Mouse (Mus musculus) midbrain, embryonic 11.5 days (tissue): ENCODE measurements around the gene Tbca. TPM values are rescaled to one million over a fixed set of nuclear protein-coding genes. Genes with fewer than 3 reads are reported as not detected.

Experiments used
- ATAC-seq: fragments of 200-750 bp; cut with Nextera tagmentation; 2 replicates; pipeline ENCODE4 v1.8.0; 2017; ENCODE audit warnings: moderate TSS enrichment, moderate library complexity; ENCODE audit not compliant: low FRiP score
- DNase-seq: peaks from one replicate; pipeline ENCODE4 v3.0.0; 2015; ENCODE audit warnings: low spot score; ENCODE audit errors: missing footprints
- H3K27ac ChIP-seq: fragments of 300-500 bp; sonication (generic); 2 replicates; pipeline ENCODE4 v1.5.1; 2014; ENCODE audit warnings: low read depth, low read length
- H3K27me3 ChIP-seq: fragments of 300-500 bp; sonication (generic); 2 replicates; pipeline ENCODE4 v1.6.1; 2014; ENCODE audit warnings: mild to moderate bottlenecking, low read length, moderate library complexity, mixed read lengths; ENCODE audit not compliant: control insufficient read depth, insufficient read depth
- H3K36me3 ChIP-seq: fragments of 300-500 bp; sonication (generic); 2 replicates; pipeline ENCODE4 v1.6.1; 2014; ENCODE audit warnings: mild to moderate bottlenecking, low read length, moderate library complexity, mixed read lengths; ENCODE audit not compliant: control insufficient read depth, insufficient read depth
- H3K4me1 ChIP-seq: fragments of 300-500 bp; sonication (generic); 2 replicates; pipeline ENCODE4 v1.6.1; 2014; ENCODE audit warnings: low read length; ENCODE audit not compliant: control insufficient read depth, insufficient read depth
- H3K4me2 ChIP-seq: fragments of 300-500 bp; sonication (generic); 2 replicates; pipeline ENCODE4 v1.6.1; 2014; ENCODE audit warnings: mild to moderate bottlenecking, moderate library complexity
- H3K4me3 ChIP-seq: fragments of 300-500 bp; sonication (generic); 2 replicates; pipeline ENCODE4 v1.5.1; 2014; ENCODE audit warnings: low read depth, low read length
- H3K9ac ChIP-seq: fragments of 300-500 bp; sonication (generic); 2 replicates; pipeline ENCODE4 v1.6.1; 2014; ENCODE audit warnings: low read length
- H3K9me3 ChIP-seq: fragments of 300-500 bp; sonication (generic); 2 replicates; pipeline ENCODE4 v1.6.1; 2016; ENCODE audit warnings: low read length; ENCODE audit not compliant: control insufficient read depth
- whole genome bisulfite sequencing: fragments of 180-500 bp; shearing (Covaris S2); extraction: QIAGEN DNeasy Blood & Tissue Kit; methylation state at CpG from one replicate; pipeline ENCODE4 v1.1.7; 2014; 5-methylcytosine and 5-hydroxymethylcytosine counted together
- polyA plus RNA-seq: library from polyadenylated mRNA; unstranded; fragments of >200 nt; fragmentation: Nextera tagmentation; extraction: Ambion mirVana; gene quantifications from 2 replicates; pipeline ENCODE4 v1.2.1, GENCODE M21; 2014

The Tbca gene
- polyA plus RNA-seq, 1 experiment from 2014 or later: 249 TPM

- Histone ChIP-seq H3K4me2 (peak overlapping the region; percentile 22; the same call in 1 of the 2 replicates), H3K9me3 (no peaks in the 10 kb centered on the region), H3K27me3 (peaks cover 94% of the 10 kb centered on the region), H3K4me3 (no peak overlapping the region), H3K27ac (no peak overlapping the region), H3K36me3 (no peaks in the 10 kb centered on the region), H3K9ac (no peak overlapping the region), H3K4me1 (peaks cover 4% of the 10 kb centered on the region)
- peak; percentile 96 for DNase-seq
- ATAC-seq: peak; percentile 33; the same call in 1 of the 2 replicates
- under 1% methylated on average over 54 of the region's 54 CpGs for WGBS
Observed at GRCm38 (mm10) chr13:94873111-94874038, 84.7 kb downstream of the Tbca start.

GRCm38 (mm10) chr13:94874039-94874425 is 85.3 kb downstream of the Tbca start:
- no peak overlapping the region for H3K27ac ChIP-seq
- peaks cover 89% of the 10 kb centered on the region for H3K27me3 ChIP-seq
- DNase-seq (no peak), ATAC-seq (no peak)
- no peak overlapping the region for H3K4me3 ChIP-seq
- no peaks in the 10 kb centered on the region for H3K36me3 ChIP-seq
- H3K4me1 ChIP-seq: no peaks in the 10 kb centered on the region; the same call in 1 of the 2 replicates
- WGBS: 1% methylated on average over 8 of the region's 8 CpGs
- no peak overlapping the region for H3K9ac ChIP-seq
- H3K4me2 ChIP-seq: no peak overlapping the region
- H3K9me3 ChIP-seq: no peaks in the 10 kb centered on the region

GRCm38 (mm10) chr13:94874656-94875395 is 86.1 kb downstream of the Tbca start:
- WGBS: 1% methylated on average over 23 of the region's 23 CpGs
- H3K4me3 ChIP-seq: no peak overlapping the region
- no peak overlapping the region for H3K9ac ChIP-seq
- ATAC-seq (peak; percentile 51), DNase-seq (peak; percentile 93)
- H3K9me3 ChIP-seq: no peaks in the 10 kb centered on the region
- no peaks in the 10 kb centered on the region for H3K36me3 ChIP-seq
- no peaks in the 10 kb centered on the region; the same call in 1 of the 2 replicates for H3K4me1 ChIP-seq
- peaks cover 84% of the 10 kb centered on the region for H3K27me3 ChIP-seq
- no peak overlapping the region for H3K4me2 ChIP-seq
- H3K27ac ChIP-seq: no peak overlapping the region

- H3K27ac ChIP-seq: no peak within 1 kb of the TSS
- H3K4me1 ChIP-seq: no peaks in the 10 kb centered on the region; the same call in 1 of the 2 replicates
- H3K27me3 ChIP-seq: peaks cover 85% of the 10 kb centered on the region
- no peak within 1 kb of the TSS for H3K9ac ChIP-seq
- no peak within 1 kb of the TSS for H3K4me2 ChIP-seq
- no peaks in the 10 kb centered on the region for H3K36me3 ChIP-seq
- ATAC-seq: peak; percentile 86
- DNase-seq: peak; percentile 92
- WGBS: under 1% methylated on average over 29 of the region's 30 CpGs
- H3K9me3 ChIP-seq: no peaks in the 10 kb centered on the region
- H3K4me3 ChIP-seq: no peak within 1 kb of the TSS
Observed at GRCm38 (mm10) chr13:94875396-94875880, 86.7 kb downstream of the Tbca start, which contains the start of gene Otp. TSS of gene Otp (plus strand) at chr13:94875602.

- Histone ChIP-seq H3K27ac (no peak overlapping the region), H3K27me3 (peaks cover 85% of the 10 kb centered on the region), H3K4me2 (no peak overlapping the region), H3K9me3 (no peaks in the 10 kb centered on the region), H3K4me3 (peak overlapping the region; percentile 1; the same call in 1 of the 2 replicates), H3K4me1 (no peaks in the 10 kb centered on the region; the same call in 1 of the 2 replicates), H3K36me3 (no peaks in the 10 kb centered on the region), H3K9ac (no peak overlapping the region)
- peak; percentile 97 for DNase-seq
- under 1% methylated on average over 30 of the region's 30 CpGs for WGBS
- ATAC-seq: no peak
Observed at GRCm38 (mm10) chr13:94876286-94877210, 87.8 kb downstream of the Tbca start.

GRCm38 (mm10) chr13:94877211-94877590 is 88.5 kb downstream of the Tbca start:
- Histone ChIP-seq H3K36me3 (no peaks in the 10 kb centered on the region), H3K4me2 (no peak overlapping the region), H3K4me1 (no peaks in the 10 kb centered on the region; the same call in 1 of the 2 replicates), H3K9me3 (no peaks in the 10 kb centered on the region), H3K27ac (no peak overlapping the region), H3K9ac (no peak overlapping the region), H3K27me3 (peaks cover 85% of the 10 kb centered on the region), H3K4me3 (peak overlapping the region; percentile 1; the same call in 1 of the 2 replicates)
- WGBS: 1% methylated on average over 27 of the region's 27 CpGs
- ATAC-seq (0 out of 2 replicates have a peak, but pooled peaks have one; percentile 46), DNase-seq (no peak)

- H3K27ac ChIP-seq: no peak overlapping the region
- no peaks in the 10 kb centered on the region for H3K36me3 ChIP-seq
- H3K9me3 ChIP-seq: no peaks in the 10 kb centered on the region
- H3K4me2 ChIP-seq: no peak overlapping the region
- DNase-seq (peak; percentile 93), ATAC-seq (no peak)
- H3K9ac ChIP-seq: no peak overlapping the region
- peaks cover 5% of the 10 kb centered on the region for H3K4me1 ChIP-seq
- 12% methylated on average over 10 of the region's 10 CpGs for WGBS
- peaks cover 85% of the 10 kb centered on the region for H3K27me3 ChIP-seq
- no peak overlapping the region for H3K4me3 ChIP-seq
Observed at GRCm38 (mm10) chr13:94877991-94878745, 89.5 kb downstream of the Tbca start.

- WGBS: 0% methylated on average over 3 of the region's 3 CpGs
- Histone ChIP-seq H3K36me3 (no peaks in the 10 kb centered on the region), H3K4me2 (no peak overlapping the region), H3K27me3 (peaks cover 88% of the 10 kb centered on the region), H3K9ac (no peak overlapping the region), H3K27ac (no peak overlapping the region), H3K4me1 (peaks cover 14% of the 10 kb centered on the region), H3K9me3 (no peaks in the 10 kb centered on the region), H3K4me3 (no peak overlapping the region)
- DNase-seq: peak; percentile 92
- ATAC-seq: no peak
Observed at GRCm38 (mm10) chr13:94881201-94881600, 92.5 kb downstream of the Tbca start.
